Mouse (Mus musculus) stomach, embryonic 15.5 days (tissue): Measurements from ENCODE around the gene Shroom3. TPM values are rescaled to one million over a fixed set of nuclear protein-coding genes. Genes with fewer than 3 reads are reported as not detected.
A peak's percentile ranks its signal among the peaks of the same experiment; 100 is the strongest.

Source experiments
- ATAC-seq: fragments of 200-750 bp; cut with Nextera tagmentation; 2 replicates; pipeline ENCODE4 v1.8.0; 2017; ENCODE audit warnings: low read depth, moderate number of reproducible peaks, moderate TSS enrichment; ENCODE audit not compliant: insufficient read depth, low FRiP score
- H3K27ac ChIP-seq: fragments of 300-500 bp; sonication (generic); 2 replicates; pipeline ENCODE4 v1.5.1; 2015; ENCODE audit warnings: mild to moderate bottlenecking, inconsistent platforms
- H3K27me3 ChIP-seq: fragments of 300-500 bp; sonication (generic); replicated peaks from 2 replicates; pipeline ENCODE4 v1.6.1; 2015; ENCODE audit warnings: inconsistent platforms
- H3K36me3 ChIP-seq: fragments of 300-500 bp; sonication (generic); 2 replicates; pipeline ENCODE4 v1.6.1; 2015; ENCODE audit warnings: inconsistent platforms
- H3K4me1 ChIP-seq: fragments of 300-500 bp; sonication (generic); 2 replicates; pipeline ENCODE4 v1.6.1; 2015; ENCODE audit warnings: inconsistent platforms
- H3K4me2 ChIP-seq: fragments of 300-500 bp; sonication (generic); 2 replicates; pipeline ENCODE4 v1.6.1; 2015; ENCODE audit warnings: mild to moderate bottlenecking, inconsistent platforms
- H3K4me3 ChIP-seq: fragments of 300-500 bp; sonication (generic); replicated peaks from 2 replicates; pipeline ENCODE4 v1.5.1; 2015; ENCODE audit warnings: inconsistent platforms
- H3K9ac ChIP-seq: fragments of 300-500 bp; sonication (generic); 2 replicates; pipeline ENCODE4 v1.6.1; 2015; ENCODE audit warnings: inconsistent platforms
- H3K9me3 ChIP-seq: fragments of 300-500 bp; sonication (generic); 2 replicates; pipeline ENCODE4 v1.6.1; 2016; ENCODE audit warnings: inconsistent platforms
- WGBS: fragments of 180-500 bp; shearing (Covaris S2); methylation state at CpG from one replicate; pipeline ENCODE4 v1.1.7; 2015; 5-methylcytosine and 5-hydroxymethylcytosine counted together
- polyA plus RNA-seq: library from polyadenylated mRNA; unstranded; fragments of >200 nt; fragmentation: Nextera tagmentation; extraction: Ambion mirVana; gene quantifications from 2 replicates; pipeline ENCODE4 v1.2.1, GENCODE M21; 2015

Gene Shroom3
- polyA plus RNA-seq, 1 experiment from 2014 or later: 12.3 TPM

DNA sequence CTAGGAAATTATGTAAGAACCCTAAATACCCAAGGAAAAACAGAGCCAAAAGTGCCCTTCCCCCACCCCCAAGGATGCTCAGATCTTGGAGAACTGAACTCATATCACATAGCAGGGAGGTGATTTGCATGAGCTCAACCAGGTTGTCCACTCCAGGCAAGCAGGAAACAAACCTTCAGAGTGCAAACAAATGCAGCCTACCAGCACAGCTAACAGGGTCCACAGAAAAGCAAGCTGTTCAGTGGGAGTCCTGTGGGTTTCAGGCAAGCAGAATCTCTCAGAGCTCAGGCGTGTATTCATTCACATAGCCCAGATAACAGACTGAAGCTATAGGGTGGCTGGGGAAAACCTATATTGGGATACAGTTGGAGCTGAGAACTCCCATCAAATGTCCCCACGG is 286.7 kb downstream of the Shroom3 start:
- Histone ChIP-seq H3K27me3 (no peaks in the 10 kb centered on the region), H3K4me3 (no peak overlapping the region), H3K27ac (peak overlapping the region; percentile 40; the same call in 1 of the 2 replicates), H3K36me3 (0 out of 2 replicates have a peak, but pooled peaks cover 10% of the 10 kb centered on the region), H3K9ac (no peak overlapping the region), H3K4me2 (no peak overlapping the region), H3K4me1 (no peaks in the 10 kb centered on the region), H3K9me3 (no peaks in the 10 kb centered on the region)
- ATAC-seq: no peak
- WGBS: 65% methylated on average over 2 of the region's 2 CpGs

GRCm38 (mm10) chr5:92970480-92970879 is 287.2 kb downstream of the Shroom3 start:
- WGBS: 31% methylated on average over 7 of the region's 7 CpGs
- no peak overlapping the region for H3K4me2 ChIP-seq
- no peak for ATAC-seq
- H3K9me3 ChIP-seq: no peaks in the 10 kb centered on the region
- no peaks in the 10 kb centered on the region for H3K27me3 ChIP-seq
- no peaks in the 10 kb centered on the region for H3K4me1 ChIP-seq
- H3K4me3 ChIP-seq: no peak overlapping the region
- peak overlapping the region; percentile 40; the same call in 1 of the 2 replicates for H3K27ac ChIP-seq
- 0 out of 2 replicates have a peak, but pooled peaks cover 10% of the 10 kb centered on the region for H3K36me3 ChIP-seq
- H3K9ac ChIP-seq: no peak overlapping the region

DNA sequence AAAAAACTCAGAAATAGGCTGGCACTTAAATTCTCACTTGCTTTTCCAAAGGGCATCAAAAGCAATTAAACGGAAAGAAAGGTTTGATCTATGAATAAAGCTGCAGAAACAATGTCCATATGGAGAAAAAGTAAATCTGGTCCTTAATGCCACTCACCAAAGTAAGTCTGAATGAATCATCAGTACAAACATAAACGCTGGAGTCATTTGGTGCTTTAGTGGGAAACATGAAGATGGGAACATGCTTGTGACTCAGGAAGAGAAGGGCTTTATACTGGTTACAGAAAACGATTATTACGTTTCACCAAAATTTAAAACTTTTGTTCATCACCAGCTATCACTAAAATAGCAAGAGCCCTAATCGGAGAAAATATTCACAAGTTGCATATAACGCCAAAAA is 297.2 kb downstream of the Shroom3 start:
- no peak for ATAC-seq
- WGBS: 75% methylated on average over 6 of the region's 6 CpGs

GRCm38 (mm10) chr5:92980862-92981261 is 297.6 kb downstream of the Shroom3 start:
- no peak for ATAC-seq
- Histone ChIP-seq H3K9me3 (no peaks in the 10 kb centered on the region), H3K4me1 (no peaks in the 10 kb centered on the region), H3K36me3 (no peaks in the 10 kb centered on the region), H3K9ac (no peak overlapping the region), H3K4me3 (no peak overlapping the region), H3K27ac (no peak overlapping the region), H3K4me2 (no peak overlapping the region), H3K27me3 (no peaks in the 10 kb centered on the region)
- 61% methylated on average over 2 of the region's 2 CpGs for WGBS

More for the DNA sequence above, 297.2 kb downstream of the Shroom3 start:
- Histone ChIP-seq H3K4me2 (no peak overlapping the region), H3K9me3 (no peaks in the 10 kb centered on the region), H3K4me3 (no peak overlapping the region), H3K36me3 (no peaks in the 10 kb centered on the region), H3K27me3 (no peaks in the 10 kb centered on the region), H3K27ac (no peak overlapping the region), H3K9ac (no peak overlapping the region), H3K4me1 (no peaks in the 10 kb centered on the region)

- no peaks in the 10 kb centered on the region for H3K9me3 ChIP-seq
- H3K4me2 ChIP-seq: no peak overlapping the region
- no peak overlapping the region for H3K27ac ChIP-seq
- H3K36me3 ChIP-seq: no peaks in the 10 kb centered on the region
- no peak overlapping the region for H3K4me3 ChIP-seq
- ATAC-seq: no peak
- no peaks in the 10 kb centered on the region for H3K27me3 ChIP-seq
- H3K4me1 ChIP-seq: no peaks in the 10 kb centered on the region
- no peak overlapping the region for H3K9ac ChIP-seq
Measured at GRCm38 (mm10) chr5:92982673-92983072, 299.4 kb downstream of the Shroom3 start.

- Histone ChIP-seq H3K4me1 (peaks cover 4% of the 10 kb centered on the region; the same call in 1 of the 2 replicates), H3K36me3 (no peaks in the 10 kb centered on the region), H3K9me3 (no peaks in the 10 kb centered on the region), H3K4me2 (no peak overlapping the region), H3K27me3 (no peaks in the 10 kb centered on the region), H3K27ac (no peak overlapping the region), H3K4me3 (no peak overlapping the region), H3K9ac (no peak overlapping the region)
- no peak for ATAC-seq
- WGBS: 35% methylated on average over 2 of the region's 2 CpGs
Measured at GRCm38 (mm10) chr5:92983942-92984341, 300.7 kb downstream of the Shroom3 start.

- 35% methylated on average over 1 of the region's 1 CpGs for WGBS
- no peak for ATAC-seq
- H3K4me2 ChIP-seq: no peak overlapping the region
- H3K36me3 ChIP-seq: no peaks in the 10 kb centered on the region
- H3K4me1 ChIP-seq: peaks cover 4% of the 10 kb centered on the region; the same call in 1 of the 2 replicates
- no peaks in the 10 kb centered on the region for H3K9me3 ChIP-seq
- H3K27me3 ChIP-seq: no peaks in the 10 kb centered on the region
- H3K9ac ChIP-seq: no peak overlapping the region
- no peak overlapping the region for H3K27ac ChIP-seq
- no peak overlapping the region for H3K4me3 ChIP-seq
Measured at GRCm38 (mm10) chr5:92984692-92985091, 301.5 kb downstream of the Shroom3 start.

DNA sequence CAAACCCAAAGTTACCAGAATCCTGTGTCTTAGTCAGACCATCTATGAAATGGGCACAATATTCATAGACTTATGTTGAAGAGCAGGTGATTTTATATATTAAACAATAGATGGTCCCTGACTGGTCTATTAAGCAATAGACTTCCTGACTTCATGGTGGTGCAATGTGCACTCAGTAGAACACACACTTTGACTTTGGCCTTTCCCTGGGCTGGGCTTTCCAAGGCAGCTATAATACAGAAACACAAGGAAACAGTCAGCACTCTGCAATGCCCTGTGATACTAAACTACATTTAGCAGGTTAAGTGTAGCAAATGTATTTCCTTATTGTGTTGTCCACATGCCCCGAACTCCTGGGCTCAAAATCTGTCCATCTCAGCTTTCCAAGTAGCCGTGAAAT is 302.2 kb downstream of the Shroom3 start:
- 83% methylated on average over 2 of the region's 2 CpGs for WGBS
- Histone ChIP-seq H3K4me3 (no peak overlapping the region), H3K4me1 (peaks cover 4% of the 10 kb centered on the region; the same call in 1 of the 2 replicates), H3K36me3 (no peaks in the 10 kb centered on the region), H3K27me3 (no peaks in the 10 kb centered on the region), H3K4me2 (no peak overlapping the region), H3K27ac (no peak overlapping the region), H3K9me3 (no peaks in the 10 kb centered on the region), H3K9ac (no peak overlapping the region)
- no peak for ATAC-seq

GRCm38 (mm10) chr5:92986651-92987610 is 303.7 kb downstream of the Shroom3 start:
- Histone ChIP-seq H3K4me3 (no peak overlapping the region), H3K9ac (no peak overlapping the region), H3K4me1 (peaks cover 4% of the 10 kb centered on the region; the same call in 1 of the 2 replicates), H3K27me3 (no peaks in the 10 kb centered on the region), H3K9me3 (no peaks in the 10 kb centered on the region), H3K27ac (no peak overlapping the region), H3K4me2 (no peak overlapping the region), H3K36me3 (no peaks in the 10 kb centered on the region)
- ATAC-seq: no peak
- WGBS: 87% methylated on average over 22 of the region's 22 CpGs

DNA sequence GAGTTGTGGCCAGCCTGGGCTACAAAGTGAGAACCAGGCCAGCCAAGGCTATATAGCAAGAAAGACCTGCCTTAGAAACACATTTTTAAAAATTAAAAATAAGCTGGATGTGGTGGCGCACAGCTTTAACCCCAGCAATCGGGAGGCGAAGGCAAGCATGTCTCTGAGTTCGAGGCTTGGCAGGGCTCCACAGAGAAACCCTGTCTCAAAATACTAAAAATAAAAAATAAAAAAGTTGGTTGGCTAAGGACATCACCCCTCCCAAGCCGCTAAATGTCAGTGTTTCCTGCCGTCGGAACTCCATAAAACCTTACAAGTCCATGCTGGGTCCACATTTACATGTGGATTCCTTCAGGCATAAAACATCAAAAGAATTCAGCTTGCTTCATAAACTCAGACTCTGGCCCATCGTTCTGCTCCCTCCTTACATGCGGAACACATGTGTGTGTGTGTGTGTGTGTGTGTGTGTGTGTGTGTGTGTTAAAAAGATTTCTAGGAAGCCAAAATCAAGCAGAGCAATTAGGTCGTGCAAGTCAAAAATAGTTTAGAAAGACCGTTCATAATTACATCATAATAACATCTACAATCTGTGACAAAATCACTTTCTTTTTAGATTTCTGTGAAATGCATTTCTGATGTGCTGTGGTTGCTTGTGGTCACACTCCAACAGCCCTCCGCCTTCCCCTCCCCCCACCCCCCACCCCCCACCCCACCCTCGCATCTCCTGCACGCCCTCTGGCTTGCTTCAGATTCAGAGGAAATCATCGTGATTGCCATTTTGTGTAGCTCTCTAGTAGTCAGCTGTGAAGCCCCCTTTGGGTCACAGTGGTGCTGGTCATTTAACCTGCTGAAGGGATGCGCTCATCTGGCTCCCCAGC is 304.9 kb downstream of the Shroom3 start:
- 0 out of 2 replicates have a peak overlapping the region, but pooled peaks have one; percentile 18 for H3K27ac ChIP-seq

GRCm38 (mm10) chr5:92988769-92989356 is 305.6 kb downstream of the Shroom3 start:
- Histone ChIP-seq H3K9ac (no peak overlapping the region), H3K36me3 (no peaks in the 10 kb centered on the region), H3K4me2 (no peak overlapping the region), H3K4me1 (peaks cover 4% of the 10 kb centered on the region; the same call in 1 of the 2 replicates), H3K9me3 (no peaks in the 10 kb centered on the region), H3K27me3 (no peaks in the 10 kb centered on the region), H3K27ac (0 out of 2 replicates have a peak overlapping the region, but pooled peaks have one; percentile 18), H3K4me3 (no peak overlapping the region)
- no peak for ATAC-seq
- WGBS: 38% methylated on average over 15 of the region's 15 CpGs

More for the DNA sequence above, 304.9 kb downstream of the Shroom3 start:
- Histone ChIP-seq H3K4me3 (no peak overlapping the region), H3K36me3 (no peaks in the 10 kb centered on the region), H3K4me1 (peaks cover 4% of the 10 kb centered on the region; the same call in 1 of the 2 replicates), H3K9ac (no peak overlapping the region), H3K27me3 (no peaks in the 10 kb centered on the region), H3K4me2 (no peak overlapping the region), H3K9me3 (no peaks in the 10 kb centered on the region)
- WGBS: 49% methylated on average over 15 of the region's 16 CpGs
- ATAC-seq: no peak
